Mouse (Mus musculus) WW6 (cell line): ENCODE results near the gene Gphb5.

Experiments
- DNase-seq: peaks from one replicate; pipeline ENCODE4 v3.0.0-alpha.2; 2013; ENCODE audit warnings: low read depth, low spot score

The Gphb5 gene

DNA sequence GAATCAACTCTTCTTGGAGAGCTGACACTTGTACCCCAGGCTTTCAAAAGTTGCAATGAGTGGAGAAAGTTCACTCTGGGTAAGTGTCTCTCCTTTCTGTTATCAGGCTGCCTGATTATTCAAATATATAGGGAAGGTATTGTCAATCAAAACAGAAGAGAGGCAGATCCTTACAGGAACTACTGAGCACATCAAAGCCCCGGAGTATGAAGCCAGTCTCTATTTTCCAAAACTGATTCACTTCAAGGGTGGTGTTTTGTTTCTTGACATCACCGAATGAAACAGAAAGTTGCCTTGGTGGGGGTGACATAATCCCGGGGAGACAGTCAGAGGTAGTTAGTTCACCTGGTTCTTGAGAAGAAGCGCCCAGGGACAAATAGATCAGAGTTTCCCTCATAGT lies at the start of gene Gphb5:
Gene Gphb5, minus strand, starts transcription at position 101 of the 400 bp plus-strand sequence.
- no peak for DNase-seq

- DNase-seq, result no peak
Observed at GRCm38 (mm10) chr12:75466206-75466605, 49.6 kb upstream of the Gphb5 start.

DNA sequence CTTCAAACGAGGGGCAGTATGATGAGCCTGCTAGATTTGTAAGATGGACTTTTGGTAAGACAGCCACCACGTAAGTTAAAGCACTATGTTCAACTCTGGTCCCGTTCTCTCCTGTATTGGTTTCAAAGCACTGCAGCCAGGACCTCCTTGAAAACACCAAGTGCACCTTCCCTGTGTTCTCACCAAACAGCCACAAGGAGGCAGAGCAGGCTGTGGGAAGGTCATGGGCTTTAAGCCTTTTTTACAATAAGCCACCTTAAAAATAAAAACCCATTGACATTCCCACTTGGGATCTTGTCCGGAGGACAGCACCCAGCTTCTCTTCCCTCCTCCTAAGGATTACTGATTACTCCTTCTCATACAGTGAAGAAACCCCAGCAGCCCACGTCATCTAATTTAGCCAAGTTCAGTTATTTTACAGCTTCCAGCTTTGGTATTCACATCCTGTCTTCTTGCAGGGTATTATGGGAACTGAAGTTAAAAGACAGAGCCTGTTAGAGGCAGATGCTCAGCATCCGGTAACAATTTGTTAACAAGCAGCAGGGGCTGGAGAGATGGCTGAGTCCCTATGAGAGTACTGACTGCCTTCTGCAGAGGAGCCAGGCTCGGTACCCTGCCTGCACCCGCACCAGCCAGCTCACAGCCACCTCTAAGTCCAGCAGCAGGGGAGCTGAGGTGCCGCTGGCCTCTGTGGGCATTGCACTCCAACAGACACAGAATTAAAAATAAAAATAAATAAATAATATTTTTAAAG lies 47.6 kb upstream of the Gphb5 start:
- DNase-seq, result no peak

GRCm38 (mm10) chr12:75460561-75460960 lies 44.0 kb upstream of the Gphb5 start:
- no peak for DNase-seq

GRCm38 (mm10) chr12:75459656-75460055 lies 43.1 kb upstream of the Gphb5 start:
- no peak for DNase-seq

- no peak for DNase-seq
Observed at GRCm38 (mm10) chr12:75453441-75453840, 36.9 kb upstream of the Gphb5 start.

DNA sequence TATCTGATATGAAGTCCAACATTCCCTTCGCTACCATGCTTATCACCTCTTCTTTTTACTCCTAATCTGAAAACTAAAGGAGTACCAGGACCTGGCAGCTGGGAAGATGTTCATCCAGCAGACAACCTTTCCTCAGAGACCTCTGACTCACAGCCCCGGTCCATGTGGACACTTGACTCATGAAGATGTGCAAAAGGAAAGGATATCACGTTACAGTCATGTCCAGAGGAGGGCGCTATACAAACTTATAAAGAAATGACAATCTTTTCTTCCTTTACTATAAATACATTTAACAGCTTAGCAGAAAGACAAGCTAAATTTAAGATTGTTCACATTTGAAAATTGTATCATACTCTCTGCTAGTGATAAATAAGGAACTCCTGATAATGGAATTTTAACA lies 36.4 kb upstream of the Gphb5 start:
- DNase-seq, result no peak

- DNase-seq, result no peak
Observed at GRCm38 (mm10) chr12:75450592-75450991, 34.0 kb upstream of the Gphb5 start.

DNA sequence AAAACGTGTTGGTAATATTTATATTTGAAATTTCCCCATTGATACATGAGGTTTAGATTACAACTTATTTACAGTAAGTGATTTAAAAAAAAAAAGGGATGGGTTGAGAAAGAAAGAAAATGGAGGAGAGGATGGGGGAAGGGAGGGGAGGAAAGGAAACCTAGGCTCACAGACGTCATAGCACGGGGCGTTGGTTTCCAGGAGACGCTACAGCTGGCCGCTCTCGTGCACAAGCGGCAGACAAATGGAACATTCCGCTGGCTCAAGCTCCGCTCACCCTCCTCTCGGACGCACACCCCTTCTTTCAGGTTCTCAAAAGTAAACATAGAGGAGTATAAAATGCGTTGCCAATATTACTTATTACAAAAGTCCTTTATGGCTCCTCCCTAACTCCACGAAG lies 33.4 kb upstream of the Gphb5 start:
- no peak for DNase-seq

- DNase-seq, result no peak
Observed at GRCm38 (mm10) chr12:75449475-75449966, 32.9 kb upstream of the Gphb5 start.

DNA sequence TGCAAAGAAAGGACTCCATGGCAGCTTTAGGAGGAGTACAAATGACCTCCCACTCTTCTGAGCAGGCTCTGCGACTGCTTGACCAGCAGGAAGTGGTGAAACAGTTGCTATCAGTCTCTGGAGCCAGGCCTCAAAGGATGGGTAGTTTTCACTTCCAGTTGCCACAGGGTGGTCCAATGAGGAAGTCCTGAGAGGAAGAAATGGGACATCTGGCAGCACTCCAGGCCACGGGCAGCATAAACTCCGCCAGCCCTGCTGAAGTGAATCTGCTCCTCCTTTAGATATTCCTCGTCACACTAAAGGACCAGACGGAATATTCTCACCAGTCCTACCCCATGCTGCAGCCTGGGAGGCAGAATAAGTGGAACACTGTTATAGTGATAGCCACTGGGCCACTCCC lies 32.3 kb upstream of the Gphb5 start:
- DNase-seq, result no peak

DNA sequence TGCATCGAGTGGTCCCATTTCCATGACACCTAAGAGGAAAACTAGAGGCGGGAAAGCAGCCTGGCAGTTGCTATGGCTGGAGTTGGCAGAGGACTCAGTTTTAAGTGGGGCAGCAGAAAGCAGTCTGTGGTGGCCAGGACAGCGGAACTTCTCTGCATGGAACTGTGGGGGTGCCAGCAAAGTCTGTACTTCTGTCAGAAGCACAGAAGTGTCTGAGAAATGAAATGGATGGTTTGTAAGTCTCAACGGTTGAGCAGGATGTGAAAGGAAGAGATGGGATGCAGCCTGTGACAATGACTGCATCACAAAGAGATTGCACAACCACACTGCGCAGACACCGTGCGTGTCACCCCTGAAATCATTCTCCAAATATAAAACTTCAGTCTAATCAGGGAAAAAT lies 29.7 kb upstream of the Gphb5 start:
- no peak for DNase-seq

- DNase-seq, result peak; percentile 22
Observed at GRCm38 (mm10) chr12:75432400-75432799, 15.8 kb upstream of the Gphb5 start.

GRCm38 (mm10) chr12:75429685-75430396 lies 13.3 kb upstream of the Gphb5 start:
- no peak for DNase-seq

GRCm38 (mm10) chr12:75428719-75429118 lies 12.1 kb upstream of the Gphb5 start:
- no peak for DNase-seq

GRCm38 (mm10) chr12:75425882-75426281 lies 9.3 kb upstream of the Gphb5 start:
- no peak for DNase-seq

GRCm38 (mm10) chr12:75424817-75425216 lies 8.2 kb upstream of the Gphb5 start:
- no peak for DNase-seq

DNA sequence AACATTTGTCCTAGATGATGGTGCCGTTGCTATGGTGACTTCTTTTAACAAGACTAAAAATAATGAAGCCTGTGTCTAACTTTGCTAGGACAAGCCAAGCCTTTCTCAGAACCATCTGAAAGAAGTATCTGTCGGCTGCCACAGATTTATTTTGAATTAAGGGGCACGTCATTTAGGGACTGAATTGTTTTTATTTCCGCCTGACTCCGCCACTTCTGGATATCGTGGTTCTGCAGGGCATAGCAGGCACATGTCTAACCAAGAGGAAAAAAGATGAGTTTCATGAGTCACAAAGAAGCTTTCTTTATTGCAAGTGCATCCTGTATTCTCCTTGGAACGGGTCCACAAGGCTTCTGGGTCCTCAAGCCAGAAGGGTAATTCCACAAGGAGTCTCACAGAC lies 7.8 kb upstream of the Gphb5 start:
- DNase-seq, result no peak

DNA sequence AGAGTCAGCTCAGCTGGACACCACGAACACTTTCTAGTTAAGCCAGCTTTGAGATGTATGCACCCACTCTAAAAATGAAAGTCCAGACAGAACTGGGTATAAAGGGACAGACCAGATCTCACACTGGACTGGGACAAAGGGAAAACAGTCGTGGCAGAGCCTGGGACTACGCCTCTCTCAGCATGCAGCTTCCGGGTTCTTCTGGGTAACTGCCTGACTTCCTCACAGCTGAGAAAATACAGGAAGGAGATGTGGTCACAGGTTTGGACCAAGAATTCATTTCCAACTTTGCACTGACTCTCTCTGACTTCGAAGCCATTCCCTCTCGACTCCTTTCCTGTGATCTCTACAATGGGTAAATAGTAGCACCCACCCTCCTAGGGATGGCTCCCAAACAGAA lies 1.6 kb downstream of the Gphb5 start:
- no peak for DNase-seq

DNA sequence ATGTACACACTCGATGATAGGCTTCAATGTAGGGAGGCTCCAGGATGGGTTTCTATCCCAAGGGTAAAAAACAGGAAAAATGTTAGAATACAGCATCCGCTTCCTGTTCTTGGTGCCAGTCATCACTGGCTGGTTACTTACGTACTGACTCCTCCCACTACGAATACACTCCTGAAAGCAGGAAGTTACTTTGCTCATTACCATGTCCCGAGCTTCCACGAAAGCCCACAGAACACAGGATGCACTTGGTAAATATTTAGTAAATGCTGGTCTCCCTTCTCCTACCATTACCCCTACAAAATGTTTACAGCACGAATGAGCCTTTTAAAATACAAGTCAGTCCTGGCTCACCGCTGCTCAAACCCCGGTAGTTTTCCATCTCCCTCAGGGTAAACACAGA lies 3.6 kb downstream of the Gphb5 start:
- no peak for DNase-seq

DNA sequence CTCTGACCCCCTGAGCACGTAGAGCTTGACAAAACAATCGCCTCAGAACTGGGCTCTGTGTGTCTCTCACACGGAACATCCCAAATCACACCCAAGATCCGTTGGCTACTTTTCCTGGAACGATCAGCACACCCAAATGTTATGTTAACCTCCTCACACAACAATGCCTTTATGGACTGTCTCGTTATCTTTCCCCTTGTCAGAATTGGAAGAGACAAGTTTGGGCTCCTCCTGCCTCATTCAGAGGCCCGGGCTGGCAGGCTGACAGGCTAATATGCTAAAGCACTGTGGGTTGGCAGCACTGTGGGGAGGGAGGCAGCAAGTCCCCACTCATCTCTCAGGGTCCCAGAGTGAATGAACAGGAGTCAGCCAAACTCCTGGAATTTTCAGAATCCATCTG lies 19.5 kb downstream of the Gphb5 start:
- no peak for DNase-seq

GRCm38 (mm10) chr12:75396616-75397015 lies 20.0 kb downstream of the Gphb5 start:
- no peak for DNase-seq
